Mouse (Mus musculus): Measurements from ENCODE around the gene Sik2. TPM values are rescaled to one million over a fixed set of nuclear protein-coding genes. Genes with fewer than 3 reads are reported as not detected.

Sik2 gene
- polyA plus RNA-seq, 1 experiment from 2014 or later, result 10.4 TPM

DNA sequence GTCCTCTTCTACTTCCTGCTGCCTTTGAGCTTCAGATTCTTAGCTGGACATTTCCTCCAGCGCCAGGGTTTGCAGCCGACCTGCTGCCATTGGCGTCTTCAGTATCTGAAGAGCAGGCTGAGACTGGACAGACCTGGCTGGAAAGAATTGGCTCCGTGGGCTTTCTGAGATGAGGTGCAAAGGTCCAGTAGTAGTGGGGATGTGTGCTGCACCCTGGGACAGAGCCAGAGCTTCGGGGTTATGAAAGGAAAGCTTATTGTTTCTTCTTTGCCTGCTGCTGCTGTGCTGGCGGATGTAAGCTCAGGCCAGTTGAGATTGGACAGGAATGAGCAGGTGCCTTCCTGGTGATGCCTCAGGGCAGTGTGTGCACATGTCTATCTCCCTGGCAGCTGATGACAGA lies 134.8 kb downstream of the Sik2 start:
- WGBS, result 85% methylated on average over 6 of the region's 6 CpGs
- H3K9ac ChIP-seq (replicated peaks; ENCODE audit: low read depth), result no peak overlapping the region
- H3K4me1 ChIP-seq (ENCODE audit: insufficient read depth, low read depth, low read length), result no peaks in the 10 kb centered on the region
- ATAC-seq (no peak), DNase-seq (ENCODE audit: low spot score) (no peak)
- peaks cover 21% of the 10 kb centered on the region; the same call in 1 of the 2 replicates for H3K36me3 ChIP-seq (ENCODE audit: insufficient read depth, low read length)
- no peaks in the 10 kb centered on the region for H3K9me3 ChIP-seq (ENCODE audit: low read length)
- H3K27me3 ChIP-seq (replicated peaks; ENCODE audit: insufficient read depth, low read length), result no peaks in the 10 kb centered on the region
- H3K4me3 ChIP-seq (ENCODE audit: low read depth, low read length), result no peak overlapping the region
- no peak overlapping the region for H3K27ac ChIP-seq (ENCODE audit: low read length)
- H3K4me2 ChIP-seq (replicated peaks; ENCODE audit: low read depth, low read length), result no peak overlapping the region
- TF ChIP-seq EP300 (IDR thresholded peaks at IDR 0.05) (no peak), CTCF (IDR thresholded peaks at IDR 0.05) (no peak)

DNA sequence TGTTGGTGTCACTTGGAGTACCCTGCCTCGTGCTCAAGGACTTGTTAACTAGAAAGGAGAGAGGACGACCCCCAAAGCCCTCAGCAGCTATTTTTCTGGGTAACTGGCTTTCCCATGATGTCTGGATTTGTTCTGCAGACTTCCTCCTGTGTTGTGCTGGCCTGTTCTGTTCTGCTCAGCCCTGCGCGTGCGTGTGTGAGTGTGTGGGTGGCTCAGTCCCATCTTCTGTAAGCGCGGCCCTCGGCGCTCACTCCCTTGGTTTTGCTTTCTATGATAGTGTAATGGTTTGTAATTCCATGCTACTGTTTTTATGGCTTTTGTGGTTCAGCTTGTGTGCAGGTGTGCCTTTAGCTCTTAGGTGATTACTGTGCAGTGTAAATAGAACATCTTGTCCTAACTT lies 135.7 kb downstream of the Sik2 start:
- H3K4me1 ChIP-seq (ENCODE audit: insufficient read depth, low read depth, low read length), result no peaks in the 10 kb centered on the region
- WGBS, result 90% methylated on average over 9 of the region's 9 CpGs
- TF ChIP-seq EP300 (IDR thresholded peaks at IDR 0.05) (no peak), CTCF (IDR thresholded peaks at IDR 0.05) (no peak)
- no peak overlapping the region for H3K9ac ChIP-seq (replicated peaks; ENCODE audit: low read depth)
- H3K27me3 ChIP-seq (replicated peaks; ENCODE audit: insufficient read depth, low read length), result no peaks in the 10 kb centered on the region
- H3K9me3 ChIP-seq (ENCODE audit: low read length), result no peaks in the 10 kb centered on the region
- H3K4me2 ChIP-seq (replicated peaks; ENCODE audit: low read depth, low read length), result no peak overlapping the region
- no peak overlapping the region for H3K27ac ChIP-seq (ENCODE audit: low read length)
- peaks cover 17% of the 10 kb centered on the region; the same call in 1 of the 2 replicates for H3K36me3 ChIP-seq (ENCODE audit: insufficient read depth, low read length)
- no peak overlapping the region for H3K4me3 ChIP-seq (ENCODE audit: low read depth, low read length)
- DNase-seq (ENCODE audit: low spot score) (no peak), ATAC-seq (no peak)

DNA sequence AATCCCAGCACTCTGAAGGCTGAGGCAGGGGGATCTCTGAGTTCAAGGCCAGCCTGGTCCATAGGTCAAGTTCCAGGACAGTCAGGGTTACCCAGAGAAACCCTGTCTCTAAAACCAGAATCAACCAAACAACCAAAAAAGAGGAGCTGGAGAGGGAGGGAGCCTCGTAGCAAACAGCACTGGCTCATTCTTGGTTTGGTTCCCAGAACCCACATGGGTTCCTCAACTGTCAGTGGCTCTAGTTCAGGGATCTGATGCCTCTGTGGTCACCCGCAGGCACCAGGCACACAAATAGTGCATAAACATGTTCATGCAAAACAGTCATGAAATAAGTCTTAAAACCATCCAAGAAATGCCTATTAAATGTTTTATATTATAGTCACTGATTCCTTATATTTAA lies 140.7 kb downstream of the Sik2 start:
- TF ChIP-seq EP300 (IDR thresholded peaks at IDR 0.05), result no peak
- TF ChIP-seq CTCF (IDR thresholded peaks at IDR 0.05), result no peak
- Histone ChIP-seq H3K27ac (ENCODE audit: low read length) (no peak overlapping the region), H3K4me2 (replicated peaks; ENCODE audit: low read depth, low read length) (no peak overlapping the region), H3K4me3 (ENCODE audit: low read depth, low read length) (no peak overlapping the region), H3K27me3 (replicated peaks; ENCODE audit: insufficient read depth, low read length) (no peaks in the 10 kb centered on the region), H3K4me1 (ENCODE audit: insufficient read depth, low read depth, low read length) (no peaks in the 10 kb centered on the region), H3K9ac (replicated peaks; ENCODE audit: low read depth) (no peak overlapping the region), H3K36me3 (ENCODE audit: insufficient read depth, low read length) (peaks cover 15% of the 10 kb centered on the region), H3K9me3 (ENCODE audit: low read length) (no peaks in the 10 kb centered on the region)
- ATAC-seq (no peak), DNase-seq (ENCODE audit: low spot score) (no peak)
- 90% methylated on average over 2 of the region's 2 CpGs for WGBS

DNA sequence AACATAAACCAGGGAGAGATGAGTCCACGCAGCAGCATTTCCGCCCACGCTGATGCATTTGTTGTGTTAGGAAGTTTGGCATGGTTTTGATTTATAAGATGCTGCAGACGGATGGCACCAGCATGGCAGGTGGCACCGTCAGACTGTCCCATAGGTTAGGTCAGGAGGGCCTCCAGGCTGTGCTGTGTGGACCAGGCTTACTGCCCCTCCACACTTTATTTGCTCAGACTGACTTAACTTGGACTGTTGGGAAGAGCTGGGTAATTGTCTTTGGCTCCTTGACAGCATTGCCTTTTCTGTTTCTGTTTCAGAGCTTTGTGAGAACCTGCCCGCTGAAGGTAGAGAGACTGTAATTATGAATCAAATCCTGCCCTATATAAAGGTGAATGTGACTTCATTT lies 141.9 kb downstream of the Sik2 start:
- 89% methylated on average over 6 of the region's 6 CpGs for WGBS
- DNase-seq (ENCODE audit: low spot score) (no peak), ATAC-seq (no peak)
- Histone ChIP-seq H3K4me1 (ENCODE audit: insufficient read depth, low read depth, low read length) (no peaks in the 10 kb centered on the region), H3K36me3 (ENCODE audit: insufficient read depth, low read length) (peaks cover 20% of the 10 kb centered on the region), H3K27ac (ENCODE audit: low read length) (no peak overlapping the region), H3K27me3 (replicated peaks; ENCODE audit: insufficient read depth, low read length) (no peaks in the 10 kb centered on the region), H3K4me2 (replicated peaks; ENCODE audit: low read depth, low read length) (no peak overlapping the region), H3K9ac (replicated peaks; ENCODE audit: low read depth) (no peak overlapping the region), H3K4me3 (ENCODE audit: low read depth, low read length) (no peak overlapping the region), H3K9me3 (ENCODE audit: low read length) (no peaks in the 10 kb centered on the region)
- TF ChIP-seq CTCF (IDR thresholded peaks at IDR 0.05) (no peak), EP300 (IDR thresholded peaks at IDR 0.05) (no peak)

DNA sequence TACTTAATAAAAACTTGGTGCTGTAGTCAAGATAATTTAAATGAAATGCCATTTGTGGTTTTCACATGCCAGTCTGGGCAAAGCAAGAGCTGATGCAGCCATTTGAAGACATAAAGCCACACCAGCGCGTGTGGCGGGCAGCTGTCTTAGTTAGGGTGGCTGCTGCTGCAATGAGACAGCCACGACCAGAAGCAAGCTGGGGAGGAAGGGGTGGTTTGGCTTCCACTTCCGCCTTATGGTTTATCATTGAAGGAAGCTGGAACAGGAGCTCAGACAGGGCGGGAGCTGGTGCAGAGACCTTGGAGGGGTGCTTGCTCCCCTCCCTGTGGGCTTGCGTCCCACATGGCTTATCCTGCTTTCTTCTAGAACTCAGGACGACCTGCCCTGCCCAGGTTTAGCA lies 143.1 kb downstream of the Sik2 start:
- WGBS, result 70% methylated on average over 8 of the region's 8 CpGs
- Histone ChIP-seq H3K4me3 (ENCODE audit: low read depth, low read length) (no peak overlapping the region), H3K9me3 (ENCODE audit: low read length) (no peaks in the 10 kb centered on the region), H3K9ac (replicated peaks; ENCODE audit: low read depth) (no peak overlapping the region), H3K4me2 (replicated peaks; ENCODE audit: low read depth, low read length) (no peak overlapping the region), H3K36me3 (ENCODE audit: insufficient read depth, low read length) (peaks cover 23% of the 10 kb centered on the region), H3K27me3 (replicated peaks; ENCODE audit: insufficient read depth, low read length) (no peaks in the 10 kb centered on the region), H3K4me1 (ENCODE audit: insufficient read depth, low read depth, low read length) (no peaks in the 10 kb centered on the region), H3K27ac (ENCODE audit: low read length) (no peak overlapping the region)
- peak; percentile 19; the same call in 1 of the 2 replicates for ATAC-seq
- peak; percentile 26 for DNase-seq (ENCODE audit: low spot score)
- TF ChIP-seq CTCF (IDR thresholded peaks at IDR 0.05) (no peak), EP300 (IDR thresholded peaks at IDR 0.05) (no peak)

DNA sequence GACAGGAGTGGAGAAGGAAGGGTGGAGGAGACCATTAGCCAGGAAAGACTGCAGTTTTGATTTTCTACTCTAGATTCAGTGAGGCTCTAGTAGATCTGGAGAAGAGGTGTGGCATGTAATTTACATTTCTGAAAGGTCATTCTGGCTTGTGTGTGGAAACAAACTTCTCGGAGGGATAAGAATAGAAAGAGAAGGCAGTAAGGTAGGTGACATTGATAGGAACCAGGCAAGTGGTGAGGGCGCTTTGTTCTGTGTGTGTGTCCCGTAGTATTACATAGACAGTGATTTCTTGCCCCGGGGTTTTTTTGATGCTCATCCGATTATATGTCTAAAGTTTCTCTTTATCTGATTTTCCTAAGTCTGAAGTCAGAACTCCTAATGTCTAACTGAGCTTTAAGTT lies 144.0 kb downstream of the Sik2 start:
- Histone ChIP-seq H3K4me2 (replicated peaks; ENCODE audit: low read depth, low read length) (no peak overlapping the region), H3K9ac (replicated peaks; ENCODE audit: low read depth) (no peak overlapping the region)

DNA sequence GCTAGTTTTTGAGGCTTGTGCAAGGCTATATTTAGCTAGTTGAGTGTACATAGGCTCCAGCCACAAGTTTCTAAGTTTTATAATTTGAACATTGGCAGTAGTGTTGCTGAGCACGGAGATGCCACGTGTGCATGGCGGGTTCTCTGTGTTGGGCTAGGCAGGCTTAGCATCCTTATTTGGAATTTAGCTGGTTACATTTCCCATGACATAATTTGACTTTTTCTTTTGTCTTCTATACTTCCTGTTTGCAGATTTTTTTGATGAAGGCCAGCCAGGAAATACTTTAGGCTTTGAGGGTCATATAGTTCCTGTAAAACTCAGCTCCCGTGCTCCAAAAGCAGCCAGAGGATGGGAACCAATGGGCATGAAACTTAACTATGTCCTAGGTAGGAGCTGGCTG lies 145.0 kb downstream of the Sik2 start:
- TF ChIP-seq CTCF (IDR thresholded peaks at IDR 0.05), result no peak
- TF ChIP-seq EP300 (IDR thresholded peaks at IDR 0.05), result no peak
- H3K9ac ChIP-seq (replicated peaks; ENCODE audit: low read depth), result no peak overlapping the region
- DNase-seq (ENCODE audit: low spot score) (no peak), ATAC-seq (no peak)
- no peak overlapping the region for H3K27ac ChIP-seq (ENCODE audit: low read length)
- peaks cover 18% of the 10 kb centered on the region for H3K36me3 ChIP-seq (ENCODE audit: insufficient read depth, low read length)
- H3K4me1 ChIP-seq (ENCODE audit: insufficient read depth, low read depth, low read length), result no peaks in the 10 kb centered on the region
- H3K9me3 ChIP-seq (ENCODE audit: low read length), result no peaks in the 10 kb centered on the region
- no peaks in the 10 kb centered on the region for H3K27me3 ChIP-seq (replicated peaks; ENCODE audit: insufficient read depth, low read length)
- no peak overlapping the region for H3K4me2 ChIP-seq (replicated peaks; ENCODE audit: low read depth, low read length)
- H3K4me3 ChIP-seq (ENCODE audit: low read depth, low read length), result no peak overlapping the region
- 66% methylated on average over 4 of the region's 4 CpGs for WGBS

More for the DNA sequence above, 144.0 kb downstream of the Sik2 start:
- TF ChIP-seq CTCF (IDR thresholded peaks at IDR 0.05), result no peak
- TF ChIP-seq EP300 (IDR thresholded peaks at IDR 0.05), result no peak
- no peaks in the 10 kb centered on the region for H3K9me3 ChIP-seq (ENCODE audit: low read length)
- peak; percentile 28 for DNase-seq (ENCODE audit: low spot score)
- no peak overlapping the region for H3K27ac ChIP-seq (ENCODE audit: low read length)
- H3K4me3 ChIP-seq (ENCODE audit: low read depth, low read length), result no peak overlapping the region
- H3K27me3 ChIP-seq (replicated peaks; ENCODE audit: insufficient read depth, low read length), result no peaks in the 10 kb centered on the region
- WGBS, result 64% methylated on average over 5 of the region's 5 CpGs
- H3K4me1 ChIP-seq (ENCODE audit: insufficient read depth, low read depth, low read length), result no peaks in the 10 kb centered on the region
- peak; percentile 52 for ATAC-seq
- peaks cover 20% of the 10 kb centered on the region for H3K36me3 ChIP-seq (ENCODE audit: insufficient read depth, low read length)

Data from lung, postnatal 0 days (tissue).